Mouse (Mus musculus) thymus, postnatal 10 days (tissue): ENCODE data around the gene Slco1a6.

ENCODE experiments used
- DNase-seq, 2 experiments: peaks; one replicate each; pipeline ENCODE4 v3.0.0; 2021; ENCODE audit warnings: low spot score in 2 of 2

The Slco1a6 gene

GRCm38 (mm10) chr6:142040306-142041175, 167.8 kb downstream of the Slco1a6 start:
- no peak for DNase-seq

GRCm38 (mm10) chr6:142035771-142036170, 172.6 kb downstream of the Slco1a6 start:
- DNase-seq, result no peak
